Mouse (Mus musculus): ENCODE data around the gene Mapk6.

Gene Mapk6

GRCm38 (mm10) chr9:75424358-75425150, 14.7 kb upstream of the Mapk6 start:
- DNase-seq (ENCODE audit: low spot score in 2 of 2), result no peak

- DNase-seq (ENCODE audit: low spot score in 2 of 2), result no peak
Observed at GRCm38 (mm10) chr9:75423683-75424082, 13.9 kb upstream of the Mapk6 start.

- DNase-seq (ENCODE audit: low spot score in 2 of 2), result no peak
Observed at GRCm38 (mm10) chr9:75422251-75422691, 12.5 kb upstream of the Mapk6 start.

GRCm38 (mm10) chr9:75414204-75414603, 4.4 kb upstream of the Mapk6 start:
- no peak for DNase-seq (ENCODE audit: low spot score in 2 of 2)

- no peak for DNase-seq (ENCODE audit: low spot score in 2 of 2)
Observed at GRCm38 (mm10) chr9:75413206-75413605, 3.4 kb upstream of the Mapk6 start.

- no peak for DNase-seq (ENCODE audit: low spot score in 2 of 2)
Observed at GRCm38 (mm10) chr9:75411584-75411983, 1.8 kb upstream of the Mapk6 start.

- DNase-seq (ENCODE audit: low spot score in 2 of 2), result no peak
Observed at GRCm38 (mm10) chr9:75410868-75411487, 1.2 kb upstream of the Mapk6 start.

GRCm38 (mm10) chr9:75409031-75409851, 564 bp downstream of the Mapk6 start:
- DNase-seq (ENCODE audit: low spot score in 2 of 2), result peak; percentile 59 to 61

GRCm38 (mm10) chr9:75408204-75408826, 1.5 kb downstream of the Mapk6 start:
- no peak for DNase-seq (ENCODE audit: low spot score in 2 of 2)

- DNase-seq (ENCODE audit: low spot score in 2 of 2), result peak in 1 of 2 experiments; percentile 34
Observed at GRCm38 (mm10) chr9:75407803-75408202, 2.0 kb downstream of the Mapk6 start.

- no peak for DNase-seq (ENCODE audit: low spot score in 2 of 2)
Observed at GRCm38 (mm10) chr9:75406121-75406520, 3.7 kb downstream of the Mapk6 start.

GRCm38 (mm10) chr9:75403520-75403919, 6.3 kb downstream of the Mapk6 start:
- DNase-seq (ENCODE audit: low spot score in 2 of 2), result no peak

GRCm38 (mm10) chr9:75401593-75402504, 8.0 kb downstream of the Mapk6 start:
- DNase-seq (ENCODE audit: low spot score in 2 of 2), result no peak

GRCm38 (mm10) chr9:75400639-75401038, 9.2 kb downstream of the Mapk6 start:
- no peak for DNase-seq (ENCODE audit: low spot score in 2 of 2)

- DNase-seq (ENCODE audit: low spot score in 2 of 2), result no peak
Observed at GRCm38 (mm10) chr9:75399069-75399468, 10.7 kb downstream of the Mapk6 start.

- DNase-seq (ENCODE audit: low spot score in 2 of 2), result no peak
Observed at GRCm38 (mm10) chr9:75395971-75396370, 13.8 kb downstream of the Mapk6 start.

GRCm38 (mm10) chr9:75393251-75393650, 16.6 kb downstream of the Mapk6 start:
- no peak for DNase-seq (ENCODE audit: low spot score in 2 of 2)

GRCm38 (mm10) chr9:75385218-75385974, 24.4 kb downstream of the Mapk6 start:
- no peak for DNase-seq (ENCODE audit: low spot score in 2 of 2)

GRCm38 (mm10) chr9:75384337-75384962, 25.4 kb downstream of the Mapk6 start:
- DNase-seq (ENCODE audit: low spot score in 2 of 2), result no peak

GRCm38 (mm10) chr9:75383785-75384184, 26.0 kb downstream of the Mapk6 start:
- DNase-seq (ENCODE audit: low spot score in 2 of 2), result no peak

Measured in frontal cortex, postnatal 10 days (tissue).